Mouse (Mus musculus): ENCODE measurements around the gene Calm1.
"Not testable (repeated sequence)": the region's sequence is repeated elsewhere in the genome, so short reads cannot be mapped to it uniquely, and the experiment has no call there.

Gene Calm1

GRCm38 (mm10) chr12:100198967-100199660 lies at the start of gene Calm1:
TSS of gene Calm1 (plus strand) at chr12:100199435.
- DNase-seq (ENCODE audit: low spot score in 2 of 2): peak; percentile 95 to 96

GRCm38 (mm10) chr12:100152466-100152865 lies 46.8 kb upstream of the Calm1 start:
- no peak for DNase-seq (ENCODE audit: low spot score in 2 of 2)

- DNase-seq (ENCODE audit: low spot score in 2 of 2): peak; percentile 93 to 95
These were observed 39.8 kb upstream of the Calm1 start, which contains the start of gene Nrde2 for GRCm38 (mm10) chr12:100159261-100159975. TSS of gene Nrde2 (minus strand) at chr12:100159653.

GRCm38 (mm10) chr12:100164991-100165500 lies 34.2 kb upstream of the Calm1 start:
- DNase-seq (ENCODE audit: low spot score in 2 of 2): no peak

- peak; percentile 85 to 86 for DNase-seq (ENCODE audit: low spot score in 2 of 2)
These were observed 33.1 kb upstream of the Calm1 start for GRCm38 (mm10) chr12:100166177-100166576.

GRCm38 (mm10) chr12:100166939-100167338 lies 32.3 kb upstream of the Calm1 start:
- peak; percentile 72 to 75 for DNase-seq (ENCODE audit: low spot score in 2 of 2)

- DNase-seq (ENCODE audit: low spot score in 2 of 2): no peak
These were observed 31.7 kb upstream of the Calm1 start for GRCm38 (mm10) chr12:100167502-100167901.

- no peak for DNase-seq (ENCODE audit: low spot score in 2 of 2)
These were observed 31.0 kb upstream of the Calm1 start for GRCm38 (mm10) chr12:100167931-100168871.

- no peak for DNase-seq (ENCODE audit: low spot score in 2 of 2)
These were observed 26.8 kb upstream of the Calm1 start for GRCm38 (mm10) chr12:100172481-100172880.

GRCm38 (mm10) chr12:100176469-100177056 lies 22.7 kb upstream of the Calm1 start:
- DNase-seq (ENCODE audit: low spot score in 2 of 2): no peak

- DNase-seq (ENCODE audit: low spot score in 2 of 2): no peak
These were observed 20.3 kb upstream of the Calm1 start for GRCm38 (mm10) chr12:100178898-100179440.

- DNase-seq (ENCODE audit: low spot score in 2 of 2): no peak
These were observed 18.4 kb upstream of the Calm1 start for GRCm38 (mm10) chr12:100180802-100181201.

- no peak for DNase-seq (ENCODE audit: low spot score in 2 of 2)
These were observed 16.6 kb upstream of the Calm1 start for GRCm38 (mm10) chr12:100182676-100183075.

GRCm38 (mm10) chr12:100183970-100184369 lies 15.3 kb upstream of the Calm1 start:
- no peak for DNase-seq (ENCODE audit: low spot score in 2 of 2)

GRCm38 (mm10) chr12:100184976-100185375 lies 14.3 kb upstream of the Calm1 start:
- DNase-seq (ENCODE audit: low spot score in 2 of 2): not testable (repeated sequence)

GRCm38 (mm10) chr12:100185897-100186296 lies 13.3 kb upstream of the Calm1 start:
- DNase-seq (ENCODE audit: low spot score in 2 of 2): peak; percentile 60 to 78

- peak in 1 of 2 experiments; percentile 65 for DNase-seq (ENCODE audit: low spot score in 2 of 2)
These were observed 12.9 kb upstream of the Calm1 start for GRCm38 (mm10) chr12:100186376-100186775.

GRCm38 (mm10) chr12:100187013-100187755 lies 12.1 kb upstream of the Calm1 start:
- peak; percentile 100 for DNase-seq (ENCODE audit: low spot score in 2 of 2)

- no peak for DNase-seq (ENCODE audit: low spot score in 2 of 2)
These were observed 11.3 kb upstream of the Calm1 start for GRCm38 (mm10) chr12:100187756-100188430.

- no peak for DNase-seq (ENCODE audit: low spot score in 2 of 2)
These were observed 8.4 kb upstream of the Calm1 start for GRCm38 (mm10) chr12:100190802-100191201.

Data from right cerebral cortex, postnatal 10 days (tissue).